Mouse (Mus musculus) bone marrow macrophage, adult 2 months (primary cell): Measurements from ENCODE around the gene Pwwp2b. TPM values are rescaled to one million over a fixed set of nuclear protein-coding genes. Genes with fewer than 3 reads are reported as not detected.
A peak's percentile ranks its signal among the peaks of the same experiment; 100 is the strongest.

Source experiments
- H3K27ac ChIP-seq: 2 replicates; pipeline ENCODE4 v1.5.1; 2012; ENCODE audit warnings: low read depth, low read length; ENCODE audit not compliant: insufficient read depth
- H3K4me1 ChIP-seq: 2 replicates; pipeline ENCODE4 v1.6.1; 2012; ENCODE audit warnings: low read length; ENCODE audit not compliant: control insufficient read depth, insufficient read depth
- H3K4me3 ChIP-seq: 2 replicates; pipeline ENCODE4 v1.5.1; 2012; ENCODE audit warnings: mild to moderate bottlenecking, low read length, moderate library complexity; ENCODE audit not compliant: insufficient read depth
- CTCF ChIP-seq: IDR thresholded peaks from 2 replicates; pipeline ENCODE4 v1.5.1; 2012; ENCODE audit warnings: low read depth, mild to moderate bottlenecking, low read length, moderate library complexity
- POLR2A ChIP-seq: IDR thresholded peaks from 2 replicates; pipeline ENCODE4 v1.6.1; 2012; ENCODE audit warnings: mild to moderate bottlenecking, low read depth, low read length, borderline replicate concordance
- polyA plus RNA-seq: library from polyadenylated mRNA; stranded (reverse); fragments of >200 nt; gene quantifications from 2 replicates; pipeline ENCODE4 v1.2.4, GENCODE M21; 2012; ENCODE audit not compliant: missing spikeins, insufficient read depth, insufficient read length

The Pwwp2b gene
- polyA plus RNA-seq, 1 experiment = 13.0 TPM

DNA sequence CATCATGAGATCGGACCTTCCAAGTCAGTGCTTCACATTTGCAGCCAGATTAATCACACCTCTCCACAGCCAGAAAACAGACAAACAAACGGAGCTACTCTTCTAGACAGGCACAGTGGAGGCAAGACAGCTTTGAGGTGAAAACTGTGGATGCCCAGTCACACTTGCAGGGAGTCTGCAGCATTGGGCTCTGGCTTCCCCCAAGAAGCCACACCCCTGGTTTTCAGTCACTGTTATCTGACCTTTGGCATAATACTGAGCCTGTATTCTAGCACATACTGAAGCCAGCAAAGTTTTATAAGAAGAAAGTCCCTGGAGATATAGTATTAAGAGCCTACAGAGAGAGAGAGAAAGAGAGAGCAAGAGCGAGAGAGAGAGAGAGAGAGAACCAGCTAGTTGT, 8.8 kb upstream of the Pwwp2b start:
- TF ChIP-seq CTCF = no peak
- no peak for TF ChIP-seq POLR2A
- Histone ChIP-seq H3K4me1 (0 out of 2 replicates have a peak, but pooled peaks cover 2% of the 10 kb centered on the region), H3K27ac (no peak overlapping the region), H3K4me3 (no peak overlapping the region)

DNA sequence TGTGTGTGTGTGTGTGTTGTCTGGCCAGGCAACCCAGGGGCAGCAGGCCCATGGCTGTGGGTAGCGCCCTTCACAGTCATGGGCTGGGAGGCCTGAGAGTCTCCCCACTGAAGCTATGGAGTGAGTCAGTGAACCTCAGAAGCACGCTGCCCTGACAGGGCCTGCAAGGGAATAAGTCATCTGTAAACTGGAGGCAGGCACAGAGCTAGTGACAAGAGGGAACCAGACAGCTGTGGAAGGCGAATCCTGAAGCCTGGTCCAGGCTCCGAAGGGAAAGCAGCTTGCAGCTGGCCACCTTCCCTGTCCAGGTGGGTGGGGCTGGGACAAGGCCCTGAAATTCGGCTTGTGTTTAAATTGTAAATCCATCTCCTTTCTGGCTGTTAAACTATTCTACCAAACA, 2.2 kb upstream of the Pwwp2b start:
- Histone ChIP-seq H3K4me1 (peaks cover 17% of the 10 kb centered on the region), H3K4me3 (no peak overlapping the region), H3K27ac (no peak overlapping the region)
- TF ChIP-seq POLR2A = no peak
- TF ChIP-seq CTCF = no peak

DNA sequence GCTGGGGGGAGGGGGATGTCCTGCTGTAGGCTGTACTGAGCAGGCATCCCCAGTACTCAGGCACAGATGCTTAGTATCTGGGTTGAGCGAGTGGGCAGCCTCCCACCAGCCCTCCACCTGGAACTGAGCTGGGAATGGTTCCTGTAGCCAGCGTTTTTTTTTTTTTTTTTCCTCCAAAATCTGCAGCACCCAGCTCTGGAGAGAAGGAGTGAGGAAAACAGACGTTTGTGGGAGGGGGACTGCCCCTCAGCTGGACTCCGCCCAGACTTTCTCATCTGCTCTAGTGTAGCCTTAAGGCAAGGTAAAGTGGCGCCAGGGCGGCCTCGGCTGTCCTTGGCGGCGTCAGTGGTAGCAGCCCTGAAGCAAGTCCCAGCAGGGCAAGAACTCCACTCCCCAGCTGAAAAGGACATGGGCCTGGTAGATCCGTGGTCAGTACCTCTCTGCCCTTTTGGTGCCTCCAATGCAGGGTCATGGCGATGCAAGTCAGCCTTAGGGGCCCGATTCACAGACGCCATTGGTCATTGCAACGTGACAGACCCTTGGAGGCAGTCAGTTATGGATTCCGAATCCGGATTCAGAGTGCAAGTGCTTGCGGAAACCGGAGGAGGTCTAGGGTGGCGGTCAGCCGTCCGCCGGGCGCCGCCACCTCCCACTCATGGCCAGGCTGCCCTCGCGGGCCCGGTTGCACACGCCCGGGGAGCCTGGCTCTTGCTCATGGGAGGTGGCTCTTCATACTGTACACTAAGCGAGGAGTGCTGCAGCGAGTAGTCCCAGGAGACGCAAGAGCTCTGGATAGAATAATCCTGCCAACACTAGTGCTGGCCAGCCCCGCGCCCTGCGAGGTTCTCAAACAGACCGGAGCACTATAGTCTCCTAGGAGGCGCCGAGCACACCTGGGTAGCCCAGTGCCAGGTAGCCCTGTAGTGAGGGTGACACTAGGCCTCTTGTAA, 1.1 kb upstream of the Pwwp2b start:
- H3K27ac ChIP-seq = peak overlapping the region; percentile 69
- H3K4me3 ChIP-seq = peak overlapping the region; percentile 89
- H3K4me1 ChIP-seq = peaks cover 28% of the 10 kb centered on the region
- TF ChIP-seq POLR2A = no peak
- TF ChIP-seq CTCF = no peak

DNA sequence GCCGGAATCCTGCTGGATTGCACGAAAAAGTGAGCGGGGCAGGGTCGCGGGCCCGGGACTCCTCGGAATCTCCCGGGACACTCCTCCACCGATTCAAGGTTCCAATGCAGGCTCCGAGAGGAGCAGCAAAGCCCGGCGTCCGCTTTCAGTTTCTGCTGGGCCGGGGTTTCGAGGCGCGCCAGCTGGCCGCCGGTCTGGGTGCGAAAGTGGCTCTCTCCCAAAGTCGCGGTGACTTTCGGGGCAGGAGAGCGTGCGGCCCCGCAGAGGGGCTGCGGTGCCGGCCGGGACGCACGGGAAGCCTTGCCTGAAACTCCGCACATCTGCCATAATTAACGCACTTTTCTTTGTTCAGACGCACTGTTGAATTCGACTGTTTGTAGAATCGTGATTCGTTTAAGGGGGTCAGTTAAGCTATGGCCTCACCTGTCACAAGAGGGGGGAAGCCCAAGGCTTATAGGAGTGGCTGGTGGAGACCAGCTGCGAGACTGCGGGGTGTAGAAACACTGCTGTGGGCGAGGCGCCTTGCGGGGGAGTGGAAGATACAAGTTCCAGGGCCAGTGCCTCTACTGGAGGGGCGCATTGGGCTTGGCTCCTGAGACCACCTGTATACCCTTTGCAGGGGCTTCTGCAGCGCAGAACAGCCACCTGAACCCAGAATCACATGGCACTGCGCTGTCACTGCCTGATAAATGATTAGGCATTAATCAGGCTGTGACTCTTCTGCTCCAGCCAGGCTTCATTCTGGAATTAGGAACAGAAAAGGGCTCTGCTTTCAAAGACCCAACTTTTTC, 528 bp downstream of the Pwwp2b start:
- H3K27ac ChIP-seq = peak overlapping the region; percentile 78
- TF ChIP-seq POLR2A = no peak
- no peak for TF ChIP-seq CTCF
- H3K4me3 ChIP-seq = peak overlapping the region; percentile 89
- H3K4me1 ChIP-seq = peaks cover 31% of the 10 kb centered on the region

DNA sequence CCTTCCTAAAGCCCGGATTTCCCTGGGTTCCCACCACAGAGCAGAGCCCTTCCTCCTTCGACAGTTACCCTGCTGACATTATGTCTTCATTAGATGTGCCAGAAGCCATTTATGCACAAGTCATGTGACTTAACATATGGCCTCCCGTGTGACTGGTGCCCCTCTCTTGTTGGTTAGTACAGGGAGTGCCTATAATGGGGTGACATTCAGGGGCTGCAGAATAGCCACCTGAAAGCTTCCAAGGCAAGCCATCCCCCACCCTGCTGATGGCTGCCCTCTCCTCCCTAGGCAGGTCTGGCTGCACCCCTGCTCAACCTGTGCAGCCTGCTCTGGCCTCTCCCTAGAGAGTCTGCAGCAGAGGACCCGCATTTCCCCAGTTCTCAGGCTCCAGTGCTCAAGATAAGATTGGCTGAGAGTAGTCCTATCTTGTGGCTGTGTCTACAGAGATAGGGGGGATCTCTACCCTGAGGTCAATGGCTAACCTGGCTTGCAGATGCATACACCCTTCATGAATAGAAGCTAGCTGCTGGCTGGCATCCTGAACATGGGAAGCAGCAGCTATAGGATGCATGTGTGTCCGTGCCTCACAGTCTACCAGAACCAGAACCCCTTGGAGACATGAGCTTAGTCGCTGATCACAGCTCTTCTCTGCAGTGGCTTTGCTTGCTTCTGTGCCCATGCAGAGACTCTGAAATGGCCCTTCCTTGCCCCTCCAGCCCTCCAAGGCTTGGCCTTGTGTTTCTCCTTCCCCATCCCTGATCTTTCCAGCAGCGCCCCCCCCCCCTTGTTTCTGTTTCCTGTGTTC, 1.3 kb downstream of the Pwwp2b start:
- TF ChIP-seq CTCF = no peak
- TF ChIP-seq POLR2A = no peak
- Histone ChIP-seq H3K27ac (peak overlapping the region; percentile 78), H3K4me3 (peak overlapping the region; percentile 89), H3K4me1 (peaks cover 31% of the 10 kb centered on the region)

DNA sequence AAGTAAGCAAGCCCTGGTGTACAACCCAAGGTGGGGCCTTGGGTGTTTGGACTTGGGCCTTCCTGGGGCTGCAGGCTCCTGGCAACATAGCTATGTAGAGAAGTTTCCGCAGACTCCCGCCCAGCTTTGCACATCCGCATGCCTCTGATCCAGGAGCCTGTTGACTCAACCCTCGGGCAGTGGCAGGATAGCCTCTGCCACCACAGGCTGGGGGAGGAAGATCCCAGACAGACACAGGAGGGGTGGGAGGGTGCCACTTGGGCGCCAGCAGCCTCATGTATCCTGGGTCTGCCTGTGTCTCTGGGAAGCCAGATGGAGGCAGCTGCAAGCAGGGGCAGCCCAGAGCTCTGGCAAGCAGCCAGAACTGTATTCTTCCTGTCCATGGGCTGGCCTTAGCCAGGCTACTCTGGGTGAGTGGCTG, 3.6 kb downstream of the Pwwp2b start:
- Histone ChIP-seq H3K4me3 (no peak overlapping the region), H3K27ac (no peak overlapping the region), H3K4me1 (peaks cover 31% of the 10 kb centered on the region)
- no peak for TF ChIP-seq CTCF
- no peak for TF ChIP-seq POLR2A

DNA sequence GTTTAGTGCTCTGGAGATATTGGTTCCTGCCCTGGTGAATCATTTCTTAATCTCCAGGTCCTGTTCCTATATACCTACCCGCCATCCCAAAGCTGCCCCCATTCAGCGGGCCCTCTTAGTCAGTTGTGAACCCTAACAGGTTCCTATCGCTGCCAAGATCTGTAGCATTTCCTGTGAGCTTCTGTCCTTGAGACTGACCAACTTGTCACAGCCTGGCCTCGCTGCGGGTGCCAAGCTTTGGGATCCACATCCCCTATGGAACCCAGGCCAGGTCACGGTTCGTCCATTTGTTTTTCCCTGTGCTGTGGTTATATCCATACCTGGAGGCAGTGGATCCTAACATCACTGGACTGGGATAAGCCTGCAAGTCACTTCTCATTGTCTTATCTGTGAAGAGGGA, 4.3 kb downstream of the Pwwp2b start:
- Histone ChIP-seq H3K4me1 (peaks cover 26% of the 10 kb centered on the region), H3K27ac (no peak overlapping the region)

DNA sequence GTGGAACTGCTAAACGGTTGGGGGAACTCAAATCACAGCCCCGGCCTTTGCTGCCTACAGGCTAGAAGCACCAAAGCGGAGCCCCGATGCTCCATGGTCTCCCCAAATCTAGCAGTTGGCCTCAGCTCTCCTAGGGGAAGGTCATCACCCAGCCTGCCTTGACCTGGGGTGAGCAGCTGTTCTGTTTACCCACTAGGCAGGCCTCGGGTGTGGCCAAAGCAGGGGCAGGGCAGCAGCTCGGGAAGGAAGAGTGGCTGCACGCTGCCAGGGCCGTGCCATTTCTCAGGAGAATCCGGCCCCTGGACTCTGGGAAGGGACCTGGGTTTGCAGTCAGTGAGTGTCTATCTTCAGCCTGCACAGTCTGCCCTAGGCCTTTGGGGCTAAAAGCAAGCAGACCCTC, 4.7 kb downstream of the Pwwp2b start:
- Histone ChIP-seq H3K4me3 (no peak overlapping the region), H3K27ac (no peak overlapping the region), H3K4me1 (peaks cover 24% of the 10 kb centered on the region)
- TF ChIP-seq POLR2A (no peak), CTCF (no peak)

More for the DNA sequence above, 4.3 kb downstream of the Pwwp2b start:
- no peak overlapping the region for H3K4me3 ChIP-seq
- TF ChIP-seq POLR2A = no peak
- TF ChIP-seq CTCF = no peak

DNA sequence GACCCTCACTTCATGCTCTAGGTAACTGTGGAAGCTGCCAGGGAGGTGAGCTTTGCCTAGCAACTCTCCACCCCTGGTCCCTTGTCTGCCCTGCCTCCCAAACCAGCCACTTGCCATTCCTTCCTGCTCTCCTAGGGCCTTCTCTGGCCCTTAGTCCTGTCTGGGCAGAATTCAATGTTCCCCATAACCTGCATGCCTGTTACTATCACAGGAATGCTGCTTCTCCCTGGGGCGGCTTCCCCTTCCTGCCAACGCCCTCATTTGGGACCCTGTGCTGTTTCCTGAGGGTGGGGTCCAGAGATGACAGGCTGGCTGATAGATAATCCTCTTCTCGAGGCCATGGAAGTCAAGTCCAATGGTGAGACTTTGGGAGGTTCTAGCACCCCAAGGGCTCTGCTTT, 5.2 kb downstream of the Pwwp2b start:
- Histone ChIP-seq H3K4me1 (peaks cover 24% of the 10 kb centered on the region), H3K27ac (no peak overlapping the region), H3K4me3 (no peak overlapping the region)
- TF ChIP-seq POLR2A (no peak), CTCF (no peak)

DNA sequence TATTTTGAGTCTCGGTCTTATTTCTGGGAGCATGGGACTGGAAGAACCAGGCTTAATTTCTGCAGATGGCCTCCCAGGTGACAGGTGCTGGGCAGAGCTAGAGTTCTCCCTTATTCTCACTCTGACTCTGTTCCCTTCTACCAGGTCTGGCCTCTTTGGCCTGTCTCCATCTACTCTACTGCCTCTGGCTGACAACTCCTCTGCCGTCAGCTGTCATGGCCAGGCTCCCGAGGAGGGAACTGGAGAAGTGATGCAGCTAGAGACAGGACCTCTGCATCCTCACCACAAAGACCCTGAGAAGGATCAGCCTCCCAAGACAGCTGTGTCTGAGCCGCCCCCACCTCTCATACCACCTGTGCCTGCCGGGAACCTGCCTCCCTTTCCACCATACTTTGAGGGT, 6.3 kb downstream of the Pwwp2b start:
- Histone ChIP-seq H3K27ac (no peak overlapping the region), H3K4me1 (peaks cover 22% of the 10 kb centered on the region), H3K4me3 (no peak overlapping the region)
- no peak for TF ChIP-seq POLR2A
